Mouse (Mus musculus) erythroblast, embryonic 14.5 days (primary cell): Measurements from ENCODE around the gene Foxn3.

Experiments
- GATA1 ChIP-seq: IDR thresholded peaks from 2 replicates; pipeline ENCODE4 v1.6.1; 2012; ENCODE audit warnings: low read length, inconsistent platforms, mixed read lengths
- TAL1 ChIP-seq: IDR thresholded peaks from 3 replicates; pipeline ENCODE4 v1.6.1; 2012; ENCODE audit warnings: low read length, inconsistent platforms, mixed read lengths

DNA sequence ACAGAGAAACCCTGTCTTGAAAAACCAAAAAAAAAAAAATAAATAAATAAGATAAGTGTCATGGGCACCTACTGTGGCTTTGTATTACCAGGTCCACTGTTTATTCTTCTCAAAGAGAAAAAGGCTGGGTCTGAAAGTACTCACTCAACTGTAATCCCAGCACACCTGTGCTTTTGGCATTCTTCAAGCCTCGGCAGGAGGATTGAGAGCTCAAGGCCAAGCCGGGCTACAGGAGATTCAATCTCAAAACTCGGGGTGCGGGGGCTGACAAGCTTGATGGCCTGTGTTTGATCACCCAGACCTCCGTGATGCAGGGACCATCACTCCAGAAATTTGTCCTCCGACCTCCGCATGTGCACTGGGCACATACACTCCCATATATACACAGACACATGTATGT is 174.1 kb downstream of the Foxn3 start:
- TF ChIP-seq GATA1, result no peak
- no peak for TF ChIP-seq TAL1
